21 mouse cellular contexts compared by ENCODE assay signal in genomic region chr4:143055371-143055770, GRCm38 (mm10).
DNase-seq lines count a peak whose midpoint lies in the region; ATAC-seq and TF ChIP-seq lines count a peak whose summit lies in the region.
"Had no signal": no experiment of that assay in that cellular context is flagged by ENCODE, and none has a peak within 500 bp of the region (broad histone marks: within the 10 kb centered on the region; RNA-seq: fewer than 3 reads in every experiment).

No protein-coding gene starts in this region.

- TF ChIP-seq POLR2A in cerebellum, adult 2 months (IDR thresholded peaks at IDR 0.05; ENCODE audit: borderline replicate concordance, insufficient read depth, low read length), result no peak

- H3K9ac ChIP-seq in hindbrain, embryonic 16.5 days (ENCODE audit: low read depth, low read length), result no peak overlapping the region
- no peak overlapping the region for H3K9ac ChIP-seq in hindbrain, embryonic 13.5 days
- H3K9ac ChIP-seq: heart, embryonic 13.5 days had no signal

- H3K27ac ChIP-seq in hindbrain, embryonic 16.5 days (ENCODE audit: low read depth, low read length), result no peak overlapping the region
- H3K27ac ChIP-seq in hindbrain, embryonic 13.5 days, result no peak overlapping the region; the same call in 1 of the 2 replicates
- no peak overlapping the region for H3K27ac ChIP-seq in cerebellum, adult 2 months (ENCODE audit: insufficient read depth, low read length)
- H3K27ac ChIP-seq: forebrain, embryonic 10.5 days; heart, embryonic 13.5 days; layer of hippocampus, adult 2 months had no signal

- H3K9me3 ChIP-seq in hindbrain, embryonic 16.5 days (ENCODE audit: control insufficient read depth, low read length), result no peaks in the 10 kb centered on the region
- no peaks in the 10 kb centered on the region for H3K9me3 ChIP-seq in hindbrain, embryonic 13.5 days
- H3K9me3 ChIP-seq: forebrain, embryonic 10.5 days; heart, embryonic 13.5 days had no signal

- ATAC-seq in hindbrain, embryonic 16.5 days, result peak; percentile 58; the same call in 1 of the 2 replicates
- ATAC-seq in hindbrain, embryonic 13.5 days (ENCODE audit: low FRiP score), result no peak
- ATAC-seq: inflammation-experienced regulatory T-cells, adult 6 months; lung, postnatal 0 days had no signal

- WGBS in hindbrain, embryonic 16.5 days, result 73% methylated on average over 7 of the region's 7 CpGs
- 84% methylated on average over 7 of the region's 7 CpGs for WGBS in hindbrain, embryonic 13.5 days
- 34% methylated on average over 7 of the region's 7 CpGs for WGBS in cerebellum, adult 2 months

- H3K36me3 ChIP-seq in hindbrain, embryonic 16.5 days (ENCODE audit: control insufficient read depth, insufficient read depth, low read length), result no peaks in the 10 kb centered on the region
- no peaks in the 10 kb centered on the region for H3K36me3 ChIP-seq in hindbrain, embryonic 13.5 days
- H3K36me3 ChIP-seq: forebrain, embryonic 10.5 days; heart, embryonic 13.5 days had no signal

- H3K27me3 ChIP-seq in hindbrain, embryonic 16.5 days (replicated peaks; ENCODE audit: control insufficient read depth, insufficient read depth, low read length), result no peaks in the 10 kb centered on the region
- H3K27me3 ChIP-seq in hindbrain, embryonic 13.5 days, result no peaks in the 10 kb centered on the region
- no peaks in the 10 kb centered on the region for H3K27me3 ChIP-seq in cerebellum, adult 2 months (ENCODE audit: control insufficient read depth, insufficient read depth, low read length)
- H3K27me3 ChIP-seq: heart, embryonic 13.5 days had no signal

- H3K4me2 ChIP-seq in hindbrain, embryonic 16.5 days (ENCODE audit: low read length), result no peak overlapping the region
- H3K4me2 ChIP-seq in hindbrain, embryonic 13.5 days, result no peak overlapping the region
- H3K4me2 ChIP-seq: heart, embryonic 13.5 days; midbrain, embryonic 11.5 days had no signal

- H3K4me3 ChIP-seq in hindbrain, embryonic 16.5 days (ENCODE audit: low read length), result no peak overlapping the region
- H3K4me3 ChIP-seq in hindbrain, embryonic 13.5 days, result no peak overlapping the region
- no peak overlapping the region for H3K4me3 ChIP-seq in cerebellum, adult 2 months (replicated peaks; ENCODE audit: insufficient read depth, low read depth, low read length)
- H3K4me3 ChIP-seq: forebrain, embryonic 10.5 days; heart, embryonic 13.5 days; layer of hippocampus, adult 2 months had no signal

- no peak for TF ChIP-seq CTCF in cerebellum, adult 2 months (IDR thresholded peaks at IDR 0.05; ENCODE audit: borderline replicate concordance, insufficient read depth, low read depth, low read length)

- no peaks in the 10 kb centered on the region for H3K4me1 ChIP-seq in hindbrain, embryonic 16.5 days (ENCODE audit: control insufficient read depth, insufficient read depth, low read depth, low read length)
- H3K4me1 ChIP-seq in hindbrain, embryonic 13.5 days (replicated peaks), result no peaks in the 10 kb centered on the region
- peaks cover 6% of the 10 kb centered on the region; the same call in 1 of the 2 replicates for H3K4me1 ChIP-seq in cerebellum, adult 2 months (ENCODE audit: control insufficient read depth, insufficient read depth, low read length)
- H3K4me1 ChIP-seq: forebrain, embryonic 10.5 days had no signal

- DNase-seq in adrenal gland, adult 2 months, result peak; percentile 42
- DNase-seq in adrenal gland, postnatal 25 days, result no peak
- peak; percentile 43 to 49 for DNase-seq in cerebellum, adult 2 months
- DNase-seq in cerebellum, postnatal 36 days, result peak; percentile 39 to 46
- no peak for DNase-seq in right cerebral cortex, postnatal 36 days (ENCODE audit: low spot score in 2 of 2)
- no peak for DNase-seq in retina, embryonic 14.5 days (ENCODE audit: low spot score)
- DNase-seq: adrenal gland, postnatal 36 days; embryo, embryonic 11 days; heart, postnatal 36 days; kidney, adult 2 months; kidney, postnatal 10 days; layer of hippocampus, postnatal 36 days; right cerebral cortex, postnatal 25 days had no signal

Comparison
In these comparisons a context has a peak if more than half of its experiments do, and no peak if none do; other contexts are left out.
1. DNase-seq: peak in adrenal gland, adult 2 months (single experiment), cerebellum, adult 2 months (2 of 2) and cerebellum, postnatal 36 days (2 of 2); none in adrenal gland, postnatal 25 days (single experiment), right cerebral cortex, postnatal 36 days (0 of 2) and retina, embryonic 14.5 days (single experiment).